Mouse (Mus musculus) liver, adult 2 months (tissue): ENCODE results near the gene Sgsm1. TPM values are rescaled to one million over a fixed set of nuclear protein-coding genes. Genes with fewer than 3 reads are reported as not detected.

Experiments used
- DNase-seq: peaks from one replicate; pipeline ENCODE4 v3.0.0-alpha.2; 2011; ENCODE audit warnings: low read depth, low spot score; ENCODE audit errors: extremely low read depth
- H3K27ac ChIP-seq: fragments of 200-500 bp; replicated peaks from 2 replicates; pipeline ENCODE4 v1.5.1; 2012; ENCODE audit warnings: low read depth, mild to moderate bottlenecking, control low read depth, inconsistent platforms, low read length; ENCODE audit not compliant: insufficient read depth
- H3K27me3 ChIP-seq: fragments of 200-500 bp; 2 replicates; pipeline ENCODE4 v1.6.1; 2012; ENCODE audit warnings: mild to moderate bottlenecking, moderate library complexity, low read length, inconsistent platforms; ENCODE audit not compliant: control insufficient read depth, insufficient read depth
- H3K36me3 ChIP-seq: fragments of 200-500 bp; 2 replicates; pipeline ENCODE4 v1.6.1; 2012; ENCODE audit warnings: low read length, inconsistent platforms; ENCODE audit not compliant: control insufficient read depth, insufficient read depth
- H3K4me1 ChIP-seq: fragments of 200-500 bp; 2 replicates; pipeline ENCODE4 v1.6.1; 2011; ENCODE audit warnings: low read length; ENCODE audit not compliant: control insufficient read depth, insufficient read depth
- H3K4me3 ChIP-seq: fragments of 200-500 bp; 2 replicates; pipeline ENCODE4 v1.5.1; 2011; ENCODE audit warnings: low read depth, mild to moderate bottlenecking, control low read depth, low read length, moderate library complexity; ENCODE audit not compliant: insufficient read depth
- H3K79me2 ChIP-seq: fragments of 200-500 bp; 2 replicates; pipeline ENCODE4 v1.6.1; 2012; ENCODE audit warnings: inconsistent platforms, mild to moderate bottlenecking, low read length, moderate library complexity; ENCODE audit not compliant: control insufficient read depth, insufficient read depth
- H3K9ac ChIP-seq: fragments of 200-500 bp; 2 replicates; pipeline ENCODE4 v1.6.1; 2012; ENCODE audit warnings: low read depth, mild to moderate bottlenecking, control low read depth, inconsistent platforms, low read length
- CTCF ChIP-seq: fragments of 200-500 bp; IDR thresholded peaks from 2 replicates; pipeline ENCODE4 v1.5.1; 2011; ENCODE audit warnings: low read depth, low read length, control low read depth
- POLR2A ChIP-seq: fragments of 200-500 bp; IDR thresholded peaks from 2 replicates; pipeline ENCODE4 v1.6.1; 2011; ENCODE audit warnings: low read length, control low read depth; ENCODE audit not compliant: insufficient read depth; ENCODE audit errors: extremely low read depth
- WGBS: fragments of 180-500 bp; shearing (Covaris S2); methylation state at CpG from one replicate; pipeline ENCODE4 v1.1.7; 2018; 5-methylcytosine and 5-hydroxymethylcytosine counted together
- polyA plus RNA-seq: library from polyadenylated mRNA; depleted of rRNA; stranded (reverse); fragments of >200 nt; gene quantifications from 2 replicates; pipeline ENCODE4 v1.2.3, GENCODE M21; 2012; rRNA removed
- total RNA-seq: library from RNA; depleted of rRNA; stranded (reverse); fragments of >200 nt; gene quantifications from 2 replicates; pipeline ENCODE4 v1.2.3, GENCODE M21; 2014; rRNA removed

Gene Sgsm1
- 1.5 and 1.9 TPM in 2 replicates for total RNA-seq
- 5.0 and 5.1 TPM in 2 replicates for polyA plus RNA-seq

DNA sequence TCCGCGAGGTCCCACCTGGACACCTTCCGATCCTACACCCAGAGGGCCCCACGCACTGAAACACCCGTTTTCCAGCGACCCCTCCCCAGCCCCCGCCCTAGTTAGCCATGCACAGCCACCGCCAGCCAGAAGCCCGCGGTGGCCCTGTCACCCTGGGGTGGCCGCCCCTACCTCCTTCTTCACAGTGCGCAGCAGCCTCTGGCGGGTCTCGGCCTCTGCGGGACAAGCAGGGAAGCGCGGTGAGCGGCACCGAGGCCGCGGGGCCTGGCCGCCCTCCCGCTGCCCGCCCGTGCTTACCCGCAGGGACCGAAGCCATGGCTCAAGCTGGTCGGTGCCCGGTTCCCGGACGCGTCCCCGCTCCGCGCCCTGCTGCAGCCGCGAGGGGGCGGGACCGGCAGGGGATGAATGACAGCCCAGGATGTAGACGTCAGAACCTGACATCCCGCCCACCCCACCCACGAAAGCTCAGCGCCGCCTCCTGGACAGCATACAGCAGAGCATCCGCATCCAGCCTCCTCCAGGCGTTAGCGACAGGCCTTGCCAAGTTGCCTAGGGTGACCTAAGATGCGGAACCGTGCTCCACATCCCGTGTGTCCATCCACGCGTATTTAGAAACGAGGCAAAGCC is at the start of gene Sgsm1:
TSS of gene Sgsm1 (minus strand) at position 410 of the 627 bp plus-strand sequence.
- H3K4me3 ChIP-seq, result no peak within 1 kb of the TSS

DNA sequence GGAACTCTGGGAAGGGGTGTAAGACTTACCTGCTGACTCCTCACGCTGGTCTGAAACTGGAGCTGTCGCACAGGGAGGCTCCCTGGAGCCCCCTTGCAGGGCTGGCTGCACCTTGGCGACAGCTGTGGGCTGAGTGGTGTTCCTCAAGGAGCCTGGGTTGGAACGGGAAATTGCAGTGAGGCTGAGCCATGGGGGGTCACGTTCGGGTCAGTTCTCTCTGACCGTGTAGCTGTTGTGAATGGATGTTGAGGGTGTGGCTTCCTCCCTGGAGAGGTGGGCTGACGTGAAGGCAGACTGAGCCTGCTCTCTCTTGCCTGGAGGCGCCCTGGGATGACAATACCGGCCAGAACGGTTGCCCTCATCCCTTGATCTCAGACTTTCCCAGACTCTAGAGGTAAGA is 48.2 kb upstream of the Sgsm1 start:
- DNase-seq, result no peak
- 13% methylated on average over 11 of the region's 11 CpGs for WGBS
- no peaks in the 10 kb centered on the region for H3K4me1 ChIP-seq

More for the DNA sequence above, at the start of gene Sgsm1:
- no peaks in the 10 kb centered on the region for H3K4me1 ChIP-seq
- TF ChIP-seq POLR2A (no peak), CTCF (0 out of 2 replicates have a peak, but pooled peaks have one; percentile 8)
- DNase-seq, result no peak
- no peak within 1 kb of the TSS for H3K27ac ChIP-seq
- H3K9ac ChIP-seq, result no peak within 1 kb of the TSS
- no peaks in the 10 kb centered on the region for H3K79me2 ChIP-seq
- no peaks in the 10 kb centered on the region for H3K36me3 ChIP-seq
- WGBS, result 5% methylated on average over 53 of the region's 53 CpGs
- H3K27me3 ChIP-seq, result peaks cover 22% of the 10 kb centered on the region

DNA sequence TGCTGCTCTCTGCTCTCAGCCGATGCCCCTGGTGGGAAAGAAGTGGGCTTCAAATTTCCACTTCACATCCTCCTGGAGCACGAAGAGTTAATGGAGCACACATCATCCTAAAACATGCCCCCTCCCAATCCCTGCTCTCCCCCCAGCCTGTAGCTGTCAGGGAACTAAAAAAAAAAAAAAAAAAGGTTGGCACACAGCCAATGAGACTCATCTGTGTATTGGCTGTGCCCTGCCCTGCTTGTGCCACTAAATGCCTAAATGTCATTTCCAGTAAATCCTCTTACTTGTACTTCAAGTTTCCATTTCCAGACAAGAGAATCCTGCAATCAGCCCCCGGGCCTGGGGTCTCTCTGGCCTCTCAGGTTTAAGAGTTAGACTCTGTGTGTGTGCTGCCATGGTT is 47.1 kb upstream of the Sgsm1 start:
- no peaks in the 10 kb centered on the region for H3K27me3 ChIP-seq
- no peak for DNase-seq
- H3K79me2 ChIP-seq, result no peaks in the 10 kb centered on the region
- TF ChIP-seq POLR2A (no peak), CTCF (no peak)
- no peak overlapping the region for H3K4me3 ChIP-seq
- no peaks in the 10 kb centered on the region for H3K4me1 ChIP-seq
- H3K36me3 ChIP-seq, result no peaks in the 10 kb centered on the region
- 58% methylated on average over 3 of the region's 3 CpGs for WGBS
- no peak overlapping the region for H3K9ac ChIP-seq
- H3K27ac ChIP-seq, result no peak overlapping the region

More for the DNA sequence above, 48.2 kb upstream of the Sgsm1 start:
- Histone ChIP-seq H3K27me3 (no peaks in the 10 kb centered on the region), H3K79me2 (no peaks in the 10 kb centered on the region), H3K9ac (no peak overlapping the region), H3K27ac (no peak overlapping the region), H3K4me3 (no peak overlapping the region), H3K36me3 (no peaks in the 10 kb centered on the region)
- no peak for TF ChIP-seq CTCF
- TF ChIP-seq POLR2A, result no peak

DNA sequence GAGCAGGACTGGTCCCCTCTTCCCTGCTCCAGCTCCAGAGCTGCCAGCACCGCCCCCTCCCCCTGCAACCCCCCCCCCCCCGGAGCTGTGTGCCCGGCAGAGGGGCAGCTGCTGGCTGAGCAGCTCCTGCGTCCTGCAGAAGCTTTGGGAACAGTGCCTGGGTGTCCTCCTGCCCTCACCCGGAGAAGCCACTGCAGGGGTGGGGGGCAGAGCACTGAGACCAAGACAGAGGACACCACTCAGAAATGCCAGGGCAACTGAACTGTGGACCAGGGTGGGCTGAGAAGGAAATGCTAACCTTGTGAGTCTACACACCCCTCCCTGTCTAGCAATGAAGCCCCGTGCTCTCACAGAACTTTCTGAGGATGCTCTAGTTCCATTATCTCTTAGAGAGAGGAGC is 46.6 kb upstream of the Sgsm1 start, which contains the start of gene Aym1:
TSS of gene Aym1 (plus strand) at position 109 of the 400 bp plus-strand sequence.
- 37% methylated on average over 6 of the region's 6 CpGs for WGBS
- no peaks in the 10 kb centered on the region for H3K4me1 ChIP-seq

DNA sequence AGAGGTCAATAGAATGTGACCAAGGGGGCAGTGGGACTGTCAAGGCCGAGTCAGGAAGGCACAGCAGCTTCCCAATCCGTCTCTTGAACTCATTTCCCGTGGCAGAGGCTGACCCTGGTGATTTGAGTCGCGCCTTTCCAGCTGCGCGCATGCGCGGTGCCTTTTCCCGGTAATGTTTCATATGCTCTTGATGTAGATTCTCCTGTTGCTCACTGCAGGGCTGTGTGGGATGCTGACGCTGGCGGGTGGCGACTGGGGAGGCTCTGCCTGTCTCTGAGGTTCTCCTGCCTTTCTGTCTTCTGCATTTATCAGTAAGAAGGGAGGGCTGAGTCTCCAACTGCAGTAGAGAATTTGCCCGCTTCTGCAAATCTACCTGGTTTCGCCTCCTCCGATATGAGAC is 43.7 kb upstream of the Sgsm1 start:
- H3K4me1 ChIP-seq, result no peaks in the 10 kb centered on the region
- H3K79me2 ChIP-seq, result no peaks in the 10 kb centered on the region
- no peak overlapping the region for H3K9ac ChIP-seq
- 43% methylated on average over 16 of the region's 16 CpGs for WGBS
- no peaks in the 10 kb centered on the region; the same call in 1 of the 2 replicates for H3K27me3 ChIP-seq
- no peak for TF ChIP-seq POLR2A
- TF ChIP-seq CTCF, result no peak
- H3K27ac ChIP-seq, result no peak overlapping the region
- no peaks in the 10 kb centered on the region for H3K36me3 ChIP-seq
- DNase-seq, result no peak
- no peak overlapping the region for H3K4me3 ChIP-seq

More for the DNA sequence above, 46.6 kb upstream of the Sgsm1 start, which contains the start of gene Aym1:
- TF ChIP-seq CTCF, result no peak
- no peak for TF ChIP-seq POLR2A
- Histone ChIP-seq H3K4me3 (no peak within 1 kb of the TSS), H3K36me3 (no peaks in the 10 kb centered on the region), H3K9ac (no peak within 1 kb of the TSS), H3K27ac (no peak within 1 kb of the TSS), H3K79me2 (no peaks in the 10 kb centered on the region), H3K27me3 (no peaks in the 10 kb centered on the region)
- no peak for DNase-seq

DNA sequence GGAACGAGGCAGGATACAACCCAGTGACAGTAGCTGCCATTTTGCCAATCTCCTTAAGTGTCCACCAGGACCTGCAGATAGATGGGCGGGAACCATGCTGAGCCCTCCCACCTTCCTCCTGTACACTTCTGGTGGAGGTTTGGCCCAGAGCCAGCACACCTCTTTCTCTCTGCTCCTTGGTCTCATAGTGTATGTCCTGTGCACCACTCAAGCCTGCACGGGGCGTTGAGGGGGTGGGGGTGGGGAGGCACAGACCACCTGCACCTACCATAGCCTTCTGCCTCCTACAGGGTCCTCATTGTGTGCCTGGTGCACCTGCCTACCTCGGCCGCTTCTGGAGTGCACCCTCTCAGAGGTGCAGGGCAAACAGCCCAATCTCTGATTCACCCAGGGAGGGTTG is 42.0 kb upstream of the Sgsm1 start:
- Histone ChIP-seq H3K27me3 (no peaks in the 10 kb centered on the region; the same call in 1 of the 2 replicates), H3K36me3 (no peaks in the 10 kb centered on the region), H3K4me3 (no peak overlapping the region), H3K9ac (no peak overlapping the region), H3K4me1 (no peaks in the 10 kb centered on the region), H3K27ac (no peak overlapping the region), H3K79me2 (no peaks in the 10 kb centered on the region)
- WGBS, result 62% methylated on average over 6 of the region's 6 CpGs
- TF ChIP-seq POLR2A, result no peak
- no peak for TF ChIP-seq CTCF
- DNase-seq, result no peak
